Mouse (Mus musculus) ZHBTc4 (cell line): ENCODE measurements around the gene Tesmin.

Source experiments
- DNase-seq: peaks from one replicate; pipeline ENCODE4 v3.0.0-alpha.2; 2011; ENCODE audit warnings: low read depth, low spot score

The Tesmin gene

DNA sequence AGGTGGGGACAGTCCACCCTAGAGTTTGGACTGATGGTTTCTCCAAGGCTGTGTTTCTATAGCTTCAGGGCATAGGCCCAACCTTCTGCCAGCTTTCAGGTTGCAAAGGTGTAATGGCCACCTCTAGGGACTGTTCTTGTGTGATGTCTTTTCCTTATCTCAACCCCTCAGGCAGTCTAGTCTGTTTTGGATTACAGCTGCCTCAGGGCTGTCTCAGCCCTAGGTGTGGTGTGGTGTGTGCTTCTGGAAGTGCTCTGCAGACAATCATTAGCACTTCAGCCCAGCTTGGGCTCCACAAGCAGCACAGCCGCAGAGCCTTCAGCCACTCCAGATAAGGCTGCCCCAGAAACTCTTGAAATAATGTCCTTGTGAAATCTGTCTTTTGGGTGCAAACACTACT lies 3.7 kb downstream of the Tesmin start:
- no peak for DNase-seq

DNA sequence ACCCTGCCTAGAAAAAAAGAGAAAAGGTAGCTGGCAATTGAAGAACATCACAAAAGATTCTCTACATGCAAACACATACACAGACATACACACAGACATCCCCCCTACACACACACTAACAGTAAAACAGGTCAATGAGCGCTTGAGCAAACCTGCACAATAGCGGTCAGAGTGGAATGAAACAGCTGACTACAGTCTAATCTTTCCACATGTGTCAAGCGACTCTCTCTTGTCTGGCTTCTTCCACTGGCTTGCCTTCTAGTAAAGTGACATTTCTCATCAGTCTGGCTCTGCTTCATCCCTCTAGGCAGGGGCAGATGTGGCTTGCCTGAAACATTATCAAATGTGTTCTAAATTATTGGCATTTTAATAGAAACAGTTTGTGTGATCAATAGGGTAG lies 5.6 kb downstream of the Tesmin start:
- DNase-seq, result no peak

DNA sequence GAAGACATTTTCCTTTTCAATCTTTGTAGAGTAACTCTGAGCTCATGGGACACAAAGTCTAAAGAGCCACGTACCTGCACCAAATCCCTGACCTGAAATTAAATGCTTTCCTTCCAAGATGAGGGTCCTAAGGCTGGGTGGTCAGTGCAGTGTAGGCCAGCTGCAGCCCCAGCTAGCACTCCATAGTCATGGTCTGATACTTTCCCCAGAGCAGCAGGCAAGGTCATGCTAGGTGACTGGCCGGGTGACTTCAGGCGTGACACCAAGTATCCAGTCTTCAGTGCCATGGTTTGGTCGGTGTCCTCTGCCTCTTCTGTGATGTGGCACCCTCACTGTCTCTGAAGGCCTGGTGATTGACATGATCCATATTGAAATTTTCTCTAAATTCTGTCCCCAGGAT lies 11.4 kb downstream of the Tesmin start:
- no peak for DNase-seq

DNA sequence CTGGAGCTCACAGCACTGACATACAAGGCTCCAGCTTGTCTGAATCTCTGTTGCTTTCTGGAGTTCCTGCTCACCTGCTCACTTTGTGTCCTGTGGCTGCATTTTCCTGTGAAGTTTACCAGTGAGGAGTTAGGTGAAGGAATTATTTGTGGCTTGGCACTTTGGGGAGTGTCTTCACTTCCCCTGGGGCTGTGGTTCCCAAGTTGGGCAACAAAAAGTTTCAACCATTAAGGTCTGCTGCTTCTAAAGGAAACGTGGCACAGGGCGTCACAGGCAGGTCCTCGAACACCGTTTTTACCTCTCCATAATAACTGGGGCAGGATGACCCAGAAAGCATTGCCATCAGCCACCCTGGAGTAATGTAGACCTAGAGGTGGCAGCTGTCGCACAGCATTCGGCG lies 12.8 kb downstream of the Tesmin start:
- DNase-seq, result no peak

DNA sequence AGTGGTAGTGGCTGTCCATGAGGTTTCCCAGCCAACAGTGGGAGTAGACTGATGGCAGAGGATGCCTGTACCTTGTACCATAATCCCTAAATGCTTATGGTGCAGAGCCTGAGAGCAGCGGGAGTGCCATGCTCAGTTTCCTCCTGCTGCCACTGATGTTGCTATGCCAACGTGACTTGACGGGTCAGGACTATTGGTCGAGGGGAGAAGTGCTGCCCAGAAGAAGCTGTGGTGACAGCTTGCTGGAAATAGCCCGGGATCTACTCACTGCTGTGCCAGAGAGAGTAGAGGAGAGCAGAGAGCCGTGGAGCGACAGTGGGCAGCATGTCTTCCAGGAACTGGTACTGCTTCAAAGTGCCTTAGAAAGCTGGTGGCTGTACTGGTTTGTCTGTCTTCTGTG lies 13.3 kb downstream of the Tesmin start:
- no peak for DNase-seq

DNA sequence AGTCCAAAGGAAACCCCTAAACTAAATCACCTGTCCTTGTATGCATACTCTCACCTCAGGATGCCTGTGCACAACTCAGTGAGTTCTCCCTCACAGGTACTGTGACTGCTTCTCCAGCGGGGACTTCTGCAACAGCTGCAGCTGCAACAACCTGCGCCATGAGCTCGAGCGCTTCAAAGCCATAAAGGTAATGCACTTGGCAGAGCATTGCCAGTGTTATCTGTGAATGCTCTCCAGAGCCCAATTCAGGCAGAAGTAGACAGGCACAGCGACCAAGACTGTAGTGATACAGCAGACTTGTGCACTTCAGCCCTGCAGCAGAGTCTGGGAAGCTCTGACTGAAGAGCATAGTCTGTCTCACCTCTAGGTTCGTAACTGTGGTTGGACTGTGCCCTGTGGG lies 13.7 kb downstream of the Tesmin start:
- DNase-seq, result no peak

DNA sequence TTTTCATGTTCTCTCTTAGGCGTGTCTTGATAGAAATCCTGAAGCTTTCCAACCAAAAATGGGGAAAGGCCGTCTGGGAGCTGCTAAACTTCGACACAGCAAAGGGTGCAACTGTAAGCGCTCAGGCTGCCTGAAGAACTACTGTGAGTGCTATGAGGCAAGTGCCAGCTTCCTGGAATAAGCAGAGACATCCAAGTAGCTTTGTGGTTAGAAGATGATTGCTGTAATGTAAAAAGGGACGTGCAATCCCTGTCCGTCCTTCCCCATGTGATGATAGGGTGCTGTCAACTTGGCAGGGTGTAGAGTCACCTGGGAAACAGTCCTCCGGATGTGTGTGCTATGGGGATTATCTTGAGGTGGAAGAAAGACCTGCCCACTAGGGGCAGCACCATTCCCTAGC lies 15.4 kb downstream of the Tesmin start:
- DNase-seq, result peak; percentile 26

DNA sequence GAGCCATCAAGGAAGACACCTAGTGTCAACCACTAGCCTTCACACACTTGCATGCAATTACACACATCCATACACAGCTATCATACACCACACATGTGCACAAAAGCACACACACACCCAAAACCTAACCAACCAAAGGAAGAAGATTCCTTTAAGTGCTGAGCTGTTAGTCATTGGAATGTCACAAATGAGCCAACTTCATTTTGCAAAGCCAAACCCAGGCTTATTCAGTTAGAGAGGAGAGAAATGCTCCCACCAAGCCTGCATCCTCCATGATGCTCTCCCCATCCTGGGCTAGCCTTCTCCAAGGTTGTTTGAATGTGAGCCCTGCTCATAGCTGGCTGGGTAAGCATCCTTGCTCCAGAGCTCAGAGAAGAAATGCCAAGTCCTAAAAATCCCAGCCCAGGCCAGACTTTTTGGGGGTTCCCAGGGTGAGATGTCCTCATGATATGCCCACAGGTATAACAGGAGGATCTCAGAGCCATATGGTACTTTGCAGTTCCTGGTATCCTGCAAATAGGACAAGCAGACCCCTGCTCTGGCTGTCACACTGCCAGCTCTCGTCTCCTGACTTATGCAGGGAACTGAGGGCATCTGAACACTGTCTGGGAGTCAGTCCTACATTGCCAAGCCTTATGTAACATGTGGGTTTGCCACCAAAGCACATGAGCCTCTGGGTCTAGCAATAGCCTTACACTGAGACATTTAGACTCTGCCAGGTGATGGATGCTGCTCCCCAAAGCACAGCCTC lies 17.0 kb downstream of the Tesmin start:
- no peak for DNase-seq

DNA sequence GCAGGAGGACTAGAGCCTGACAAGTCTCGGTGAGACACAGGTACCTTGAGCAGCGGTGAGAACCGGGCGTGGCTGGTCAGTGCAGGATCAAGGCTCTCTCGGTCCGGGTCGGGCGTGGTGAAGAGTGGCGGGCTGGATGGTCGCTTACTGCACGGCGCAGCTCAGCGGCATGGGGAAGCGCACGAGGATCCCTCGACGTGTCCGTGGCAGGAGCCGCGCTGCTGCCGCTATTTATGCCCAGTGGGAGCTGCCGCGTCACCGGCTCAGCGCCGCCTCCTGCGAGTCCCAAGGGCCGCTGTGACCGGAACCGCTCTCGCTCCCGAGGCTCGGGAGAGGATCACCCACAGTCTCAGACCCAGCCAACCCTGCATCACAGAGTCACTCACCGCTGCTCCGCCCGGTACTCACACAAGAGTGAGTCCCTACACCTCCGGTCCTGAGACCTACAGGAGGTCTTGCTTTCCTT lies 25.6 kb downstream of the Tesmin start, which contains the start of gene Gal:
Gal (minus strand) TSS at position 277 of the 466 bp plus-strand sequence.
- peak; percentile 46 for DNase-seq

DNA sequence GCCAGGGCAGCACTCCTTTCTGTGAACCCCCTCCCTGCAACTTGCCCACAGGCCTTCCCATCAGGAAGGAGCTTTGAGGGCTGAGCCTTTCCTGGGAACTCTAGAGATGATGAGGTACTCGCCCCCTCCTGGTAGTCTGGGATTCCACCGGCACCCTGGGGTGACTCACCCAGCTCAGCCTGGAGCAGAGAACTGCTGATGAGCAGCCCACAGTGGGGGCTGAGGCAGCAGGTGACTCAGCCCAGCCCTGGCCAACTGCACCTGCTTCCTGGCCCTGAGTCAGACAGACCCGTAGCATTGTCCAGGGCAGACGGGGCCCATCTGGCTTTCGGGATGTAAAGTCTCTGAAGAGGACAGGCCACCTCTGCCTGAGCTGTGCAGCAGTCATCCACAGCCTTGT lies 30.6 kb downstream of the Tesmin start:
- DNase-seq, result peak; percentile 15

DNA sequence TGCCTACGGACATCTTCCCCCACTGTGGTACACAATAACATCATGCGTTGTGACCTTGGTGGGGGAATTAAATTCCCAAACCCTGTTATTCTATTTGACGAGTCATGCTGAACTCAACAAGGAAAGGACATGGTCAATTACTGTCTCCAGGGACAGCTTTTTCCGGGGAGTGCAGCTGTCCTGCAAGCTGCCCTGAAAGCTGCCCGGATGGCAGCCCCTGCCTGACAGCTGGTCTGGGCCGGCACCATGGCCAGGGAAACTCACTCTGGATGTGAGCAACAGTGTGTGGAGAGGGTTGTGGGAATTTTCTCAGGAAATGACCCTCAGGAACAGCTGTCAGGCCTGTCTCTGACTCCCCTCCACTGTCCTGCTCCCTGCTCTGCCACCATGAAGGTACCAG lies 33.8 kb downstream of the Tesmin start:
- no peak for DNase-seq

DNA sequence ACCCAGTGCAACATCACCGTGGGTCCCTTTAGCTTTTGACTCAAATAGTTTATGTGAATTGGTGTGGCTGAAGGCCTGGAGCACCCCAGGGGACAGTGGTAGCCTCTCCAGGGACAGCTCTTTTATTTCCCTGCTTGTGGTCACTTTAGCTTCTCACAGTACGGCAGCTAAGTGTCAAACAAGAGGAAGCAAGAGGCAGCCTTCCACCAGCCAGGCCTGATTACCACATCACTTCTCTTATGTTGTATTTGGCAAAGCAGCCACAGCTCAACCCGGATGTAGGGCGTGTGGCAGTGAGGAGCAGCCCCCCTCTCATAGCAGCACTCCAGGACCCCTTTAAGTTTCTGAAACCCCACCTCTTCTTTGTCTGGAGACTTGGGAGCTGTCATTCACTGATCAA lies 34.3 kb downstream of the Tesmin start:
- no peak for DNase-seq

DNA sequence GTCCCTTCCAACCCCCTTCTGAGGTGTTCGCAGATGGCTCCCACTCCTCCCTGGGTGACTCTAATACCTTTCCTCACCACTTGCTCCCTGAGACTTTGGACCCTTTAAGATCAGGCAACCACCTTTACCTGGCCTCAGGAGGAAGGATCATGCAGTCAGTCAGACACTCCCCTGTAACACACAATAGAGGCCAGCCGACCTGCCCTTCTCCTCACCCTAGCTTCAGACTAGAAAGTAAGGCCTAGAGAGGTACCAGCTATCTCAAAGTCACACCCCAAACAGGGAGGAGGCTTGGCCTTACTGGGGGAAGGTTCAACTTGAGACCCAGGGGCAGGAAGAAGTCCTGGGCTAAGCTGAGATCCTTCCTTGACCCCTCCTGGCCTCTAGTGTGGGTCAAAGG lies 35.6 kb downstream of the Tesmin start:
- no peak for DNase-seq

DNA sequence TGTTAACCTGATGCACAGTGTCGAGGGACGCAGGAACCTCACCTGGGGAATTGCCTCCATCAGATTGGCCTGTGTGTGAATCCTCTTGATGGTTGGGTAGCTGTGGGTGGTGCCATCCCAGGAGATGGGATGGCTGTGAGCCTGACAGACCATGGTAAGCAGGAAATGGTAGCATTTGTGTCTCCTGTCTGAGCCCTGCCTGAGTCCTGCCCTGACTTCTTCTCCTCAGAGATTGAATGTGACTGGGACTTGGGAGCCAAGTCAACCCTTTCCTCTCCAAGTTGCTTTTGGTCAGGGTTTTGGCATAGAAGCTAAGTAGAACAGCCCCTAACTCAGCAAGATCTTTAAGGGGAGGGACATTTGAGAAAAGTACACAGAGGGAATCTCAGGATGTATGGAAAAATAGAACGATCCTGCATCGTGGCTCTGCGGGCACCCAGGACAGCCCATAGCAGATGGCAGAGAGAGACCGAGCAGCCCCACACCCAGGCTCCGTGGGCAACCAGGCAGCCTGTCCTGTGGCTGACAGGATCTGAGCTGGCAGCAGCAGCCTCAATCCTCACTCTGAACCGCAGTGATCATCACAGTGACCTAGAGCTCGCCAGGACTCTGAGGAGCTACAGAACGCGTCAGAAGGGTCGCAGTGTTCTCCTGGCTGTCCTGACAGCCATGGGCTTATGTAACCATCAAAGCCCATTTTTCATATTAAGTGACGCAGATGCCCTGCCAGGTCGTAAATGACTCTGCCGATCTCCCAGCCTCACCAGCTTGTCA lies 39.6 kb downstream of the Tesmin start:
- DNase-seq, result no peak

DNA sequence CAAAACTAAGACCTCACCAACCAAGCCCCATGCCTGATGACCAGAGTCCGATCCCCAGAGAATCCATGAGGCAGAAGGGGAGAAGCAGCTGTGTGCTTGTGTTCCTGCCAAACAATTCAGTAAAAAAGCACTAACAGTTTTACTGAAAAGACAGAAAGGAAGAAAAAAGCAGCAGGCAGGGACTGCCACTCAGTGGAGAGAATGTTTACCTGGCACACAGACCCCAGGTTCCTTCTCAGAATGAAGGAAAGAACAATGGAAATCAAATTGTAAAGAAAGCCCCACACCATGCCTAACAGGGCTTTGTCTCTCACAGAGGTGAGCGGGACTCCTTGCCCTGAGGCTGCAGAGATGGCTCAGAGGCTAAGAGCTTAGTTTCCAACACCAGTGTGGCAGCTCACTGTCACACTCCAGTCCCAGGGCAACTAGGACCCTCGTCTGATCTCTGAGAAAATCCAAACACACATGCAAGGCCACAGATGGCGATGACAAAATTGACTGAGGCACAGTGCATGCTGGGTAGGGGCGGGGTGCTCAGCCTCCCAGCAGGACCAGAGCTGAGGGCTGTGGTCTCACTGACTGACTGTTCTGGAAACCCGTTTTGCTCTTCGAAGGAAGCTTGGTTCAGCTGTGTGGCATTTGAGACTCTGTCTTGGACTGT lies 40.6 kb downstream of the Tesmin start:
- DNase-seq, result peak; percentile 18

DNA sequence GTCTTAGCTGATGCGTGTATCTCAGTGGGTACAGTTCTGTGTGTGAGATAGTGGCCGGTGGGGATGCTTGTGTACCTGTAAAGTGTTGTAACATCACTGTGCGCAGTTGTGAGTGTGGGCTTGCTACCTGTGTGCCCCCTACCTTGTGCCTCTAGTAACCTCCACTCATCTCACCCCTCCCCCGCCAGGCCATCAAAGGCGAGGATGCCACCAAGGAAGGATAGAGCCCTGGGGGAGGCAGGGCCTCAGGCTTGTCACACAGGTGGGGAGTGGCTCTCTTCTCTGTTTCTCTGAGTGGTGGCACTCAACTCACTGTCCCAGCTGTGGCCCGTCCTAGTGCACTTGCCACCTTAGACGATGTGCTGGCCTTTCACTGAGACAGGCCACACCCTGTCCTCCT lies 42.4 kb downstream of the Tesmin start:
- no peak for DNase-seq

DNA sequence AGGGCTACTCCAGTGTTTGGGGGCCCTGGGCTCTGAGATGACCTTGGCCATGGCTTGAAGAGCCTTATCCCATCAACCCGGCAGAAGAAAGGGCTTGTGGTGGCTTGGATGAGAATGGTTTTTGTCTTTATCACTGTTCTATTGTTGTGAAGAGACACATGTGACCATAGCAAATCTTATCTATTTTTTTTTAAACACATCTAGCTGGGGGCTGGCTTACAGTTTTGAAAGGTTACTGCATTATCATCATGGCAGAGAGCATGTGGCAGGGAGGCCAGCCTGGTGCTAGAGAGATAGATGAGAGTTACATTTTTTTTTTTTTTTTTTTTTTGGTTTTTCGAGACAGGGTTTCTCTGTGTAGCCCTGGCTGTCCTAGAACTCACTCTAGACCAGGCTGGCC lies 43.3 kb downstream of the Tesmin start:
- no peak for DNase-seq

DNA sequence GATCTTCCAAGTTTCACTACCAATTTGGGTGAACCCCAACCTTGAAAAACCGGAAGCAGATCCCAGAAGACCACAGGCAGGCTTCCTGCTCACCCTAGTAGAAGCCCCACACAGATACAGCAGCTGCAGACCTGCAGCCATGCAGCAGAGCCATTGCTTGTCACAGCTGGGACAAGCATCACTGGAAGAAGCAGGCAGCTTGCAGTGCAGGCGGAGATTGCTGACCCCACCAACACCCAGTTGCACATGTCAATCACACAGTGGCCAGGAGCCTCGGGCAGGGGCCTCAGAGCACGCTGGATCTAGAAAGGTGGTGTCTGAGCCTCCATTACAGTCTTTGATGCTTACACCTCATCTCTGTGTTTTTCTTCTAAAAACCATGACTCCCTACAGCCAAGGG lies 45.5 kb downstream of the Tesmin start:
- DNase-seq, result no peak

DNA sequence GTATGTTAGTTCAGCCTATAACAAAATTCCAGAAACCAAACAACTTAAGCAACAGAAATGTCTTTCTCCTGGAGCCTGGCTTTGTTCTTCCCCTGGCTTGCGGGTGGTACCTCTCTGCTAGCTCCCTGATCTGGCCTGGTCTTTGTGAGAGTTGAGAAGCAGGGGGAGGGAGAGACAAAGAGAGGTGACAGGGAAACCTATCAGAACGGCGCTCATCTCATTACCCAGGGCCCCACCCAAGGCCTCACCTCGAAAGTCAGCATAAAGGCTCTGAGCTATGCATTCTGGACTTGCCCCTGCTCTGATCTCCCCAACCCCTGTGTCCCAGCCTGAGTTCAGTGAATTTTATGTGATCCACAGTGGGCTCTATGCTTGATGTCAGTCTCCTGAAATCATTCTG lies 46.0 kb downstream of the Tesmin start:
- DNase-seq, result peak; percentile 66

DNA sequence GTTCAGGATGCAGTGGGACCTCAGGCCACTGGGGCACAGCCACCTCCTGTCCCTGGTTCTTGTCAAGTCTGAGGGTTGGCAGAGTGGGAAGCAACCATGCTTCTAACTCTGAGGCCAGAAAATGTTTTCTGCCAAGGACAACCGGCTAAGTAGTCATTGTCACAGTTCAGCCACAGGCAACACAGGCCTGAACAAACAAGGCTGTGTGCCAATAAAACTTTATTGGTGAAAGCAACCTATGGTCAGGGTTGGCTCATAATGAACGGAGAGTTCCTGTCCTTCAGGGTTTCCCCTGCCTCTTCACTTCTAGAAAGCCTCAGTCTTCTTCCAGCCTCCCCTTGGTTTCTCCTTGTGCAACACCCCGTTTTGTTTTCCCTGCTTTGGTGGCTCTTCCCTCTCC lies 47.2 kb downstream of the Tesmin start:
- peak; percentile 16 for DNase-seq

DNA sequence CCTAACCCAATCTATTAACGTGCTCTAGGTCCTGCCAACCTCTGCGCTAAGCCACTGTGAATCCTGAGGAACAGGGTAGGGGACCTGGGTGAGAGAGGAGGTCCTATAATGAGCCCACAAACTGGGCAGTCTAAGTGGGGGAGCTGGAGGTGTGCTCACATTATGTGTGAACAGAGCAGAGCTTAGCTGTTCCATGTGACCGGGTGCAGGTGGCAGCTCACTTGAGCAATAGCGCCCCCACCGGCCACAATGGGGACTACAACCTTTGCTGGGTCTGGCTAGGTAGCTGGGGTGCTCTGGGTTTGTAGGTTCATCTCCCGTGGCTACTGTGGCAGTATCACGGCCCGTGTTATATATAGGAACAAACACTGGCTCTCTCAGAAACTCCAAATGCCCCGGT lies 48.2 kb downstream of the Tesmin start:
- DNase-seq, result peak; percentile 83

DNA sequence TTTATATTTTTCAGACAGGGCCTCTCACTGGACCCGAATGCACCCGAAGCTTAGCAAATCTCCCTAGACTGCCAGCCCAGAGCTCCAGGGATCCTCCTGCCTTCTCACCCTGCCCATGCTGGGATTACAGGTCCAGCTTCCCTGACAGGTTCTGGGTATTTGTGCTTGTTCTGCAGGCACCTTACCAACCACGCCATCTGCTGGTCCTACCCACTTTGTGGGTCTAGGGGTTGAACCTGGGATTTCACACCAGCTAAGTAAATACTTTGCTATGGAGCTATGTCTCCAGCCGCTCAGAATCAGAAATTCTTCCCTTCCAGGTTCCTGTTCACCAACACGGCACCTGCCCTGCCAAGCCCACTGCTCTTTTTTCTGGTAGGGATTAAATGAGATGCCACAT lies 49.3 kb downstream of the Tesmin start:
- DNase-seq, result peak; percentile 15

DNA sequence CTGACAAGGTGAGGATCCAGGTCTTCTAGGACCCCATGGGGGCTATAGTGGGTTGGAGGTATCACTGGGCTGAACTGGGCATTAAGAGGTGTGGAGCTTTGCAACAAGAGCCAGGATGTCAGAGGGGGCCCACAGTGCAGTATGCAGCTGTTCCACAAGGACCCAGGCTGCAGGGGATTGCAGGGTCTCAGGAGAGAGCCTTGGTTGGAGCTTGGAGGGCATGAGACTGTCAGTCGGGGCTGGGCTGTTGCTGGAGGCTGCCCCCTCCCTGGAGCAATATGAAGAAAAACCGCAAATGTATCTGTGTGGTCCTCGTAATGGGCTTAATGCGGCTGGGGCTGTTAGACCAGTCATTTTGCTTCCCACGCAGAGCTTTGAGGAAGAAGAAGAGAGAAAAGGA lies 52.0 kb downstream of the Tesmin start:
- DNase-seq, result no peak
